In the genomic region with DNA sequence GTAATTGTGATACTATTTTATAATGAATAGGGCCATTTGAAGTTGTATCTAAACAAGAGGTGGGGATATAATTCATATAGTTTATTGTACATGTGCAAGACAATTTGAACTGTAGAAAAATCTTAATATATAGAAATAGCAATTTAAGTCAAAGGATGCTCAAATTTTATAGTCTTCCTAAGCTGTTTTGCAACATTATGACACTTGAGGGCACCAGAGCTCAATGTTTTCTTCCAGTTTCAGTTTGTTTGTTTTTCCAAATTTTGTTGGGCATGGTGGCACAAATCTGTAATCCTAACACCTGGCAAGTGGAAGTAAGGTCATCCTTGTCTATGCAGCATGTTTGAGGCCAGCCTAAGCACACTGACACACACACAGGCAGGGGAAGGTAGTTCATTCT, we compare ENCODE assay signal across 18 mouse cellular contexts.
DNase-seq lines count a peak whose midpoint lies in the region; ATAC-seq and TF ChIP-seq lines count a peak whose summit lies in the region.
"Had no signal": no experiment of that assay in that cellular context is flagged by ENCODE, and none has a peak within 500 bp of the region (broad histone marks: within the 10 kb centered on the region; RNA-seq: fewer than 3 reads in every experiment).

No protein-coding gene starts in this region.

- no peak for DNase-seq in forebrain, embryonic 14.5 days (ENCODE audit: low spot score)
- DNase-seq in left cerebral cortex, adult 2 months (ENCODE audit: extremely low spot score in 1 of 2, low spot score in 2 of 2) = no peak
- DNase-seq in left cerebral cortex, postnatal 36 days (ENCODE audit: low spot score in 2 of 2) = no peak
- DNase-seq in 3T3-L1 (ENCODE audit: low read depth, low spot score) = peak; percentile 21
- peak; percentile 10 for DNase-seq in c-Kit-positive CD71-positive TER-119-negative erythroid progenitor cells, embryonic 14.5 days (ENCODE audit: low read depth)
- DNase-seq in spleen, adult 18-20 months = no peak
- no peak for DNase-seq in left cerebral cortex, adult 8-10 months (ENCODE audit: low spot score in 2 of 2)
- DNase-seq: adrenal gland, postnatal 25 days; cerebellum, adult 9-11 months; kidney, postnatal 14 days; retina, postnatal 1 day; right cerebral cortex, postnatal 4 days had no signal

- peak; percentile 19 for TF ChIP-seq CTCF in left cerebral cortex, adult 2 months (IDR thresholded peaks at IDR 0.05)

- H3K9me3 ChIP-seq in forebrain, embryonic 16.5 days (ENCODE audit: control insufficient read depth, low read length) = no peaks in the 10 kb centered on the region
- H3K9me3 ChIP-seq in forebrain, embryonic 14.5 days (replicated peaks; ENCODE audit: control insufficient read depth, low read length) = no peaks in the 10 kb centered on the region
- H3K9me3 ChIP-seq: forebrain, embryonic 10.5 days; limb, embryonic 15.5 days; midbrain, embryonic 12.5 days had no signal

- H3K27ac ChIP-seq in forebrain, embryonic 16.5 days (ENCODE audit: low read length) = no peak overlapping the region
- H3K27ac ChIP-seq in forebrain, embryonic 14.5 days (ENCODE audit: low read depth, low read length) = no peak overlapping the region
- H3K27ac ChIP-seq in left cerebral cortex, adult 2 months = no peak overlapping the region
- H3K27ac ChIP-seq: forebrain, embryonic 10.5 days; limb, embryonic 15.5 days; midbrain, embryonic 12.5 days had no signal

- no peak overlapping the region for H3K4me3 ChIP-seq in forebrain, embryonic 16.5 days (replicated peaks; ENCODE audit: low read length)
- no peak overlapping the region for H3K4me3 ChIP-seq in forebrain, embryonic 14.5 days (ENCODE audit: low read depth, low read length)
- no peak overlapping the region for H3K4me3 ChIP-seq in left cerebral cortex, adult 2 months
- H3K4me3 ChIP-seq: forebrain, embryonic 10.5 days; limb, embryonic 15.5 days; midbrain, embryonic 12.5 days had no signal

- ATAC-seq in forebrain, embryonic 16.5 days = 0 out of 2 replicates have a peak, but pooled peaks have one; percentile 36
- no peak for ATAC-seq in forebrain, embryonic 14.5 days
- ATAC-seq: activated CD4-positive, CD25-positive, alpha-beta regulatory T cell, adult 4 months; inflammation-experienced regulatory T-cells, adult 6 months had no signal

- H3K36me3 ChIP-seq in forebrain, embryonic 16.5 days (ENCODE audit: control insufficient read depth, insufficient read depth) = peaks cover 2% of the 10 kb centered on the region; the same call in 1 of the 2 replicates
- H3K36me3 ChIP-seq in forebrain, embryonic 14.5 days (ENCODE audit: control insufficient read depth, insufficient read depth, low read length) = peaks cover 8% of the 10 kb centered on the region; the same call in 1 of the 2 replicates

- H3K9ac ChIP-seq in forebrain, embryonic 16.5 days (replicated peaks; ENCODE audit: low read depth, low read length) = no peak overlapping the region
- H3K9ac ChIP-seq in forebrain, embryonic 14.5 days (ENCODE audit: low read length) = no peak overlapping the region
- H3K9ac ChIP-seq: limb, embryonic 15.5 days; midbrain, embryonic 12.5 days had no signal

- no peak overlapping the region for H3K4me2 ChIP-seq in forebrain, embryonic 16.5 days (ENCODE audit: low read length)
- no peak overlapping the region for H3K4me2 ChIP-seq in forebrain, embryonic 14.5 days (ENCODE audit: low read length)
- H3K4me2 ChIP-seq: limb, embryonic 15.5 days; midbrain, embryonic 12.5 days had no signal

- no peaks in the 10 kb centered on the region for H3K4me1 ChIP-seq in forebrain, embryonic 16.5 days (replicated peaks; ENCODE audit: control insufficient read depth, insufficient read depth, low read length)
- no peaks in the 10 kb centered on the region for H3K4me1 ChIP-seq in forebrain, embryonic 14.5 days (ENCODE audit: control insufficient read depth, insufficient read depth, low read length)
- H3K4me1 ChIP-seq: forebrain, embryonic 10.5 days; limb, embryonic 15.5 days; midbrain, embryonic 12.5 days had no signal

- intact Hi-C loops in left cerebral cortex, adult 2 months (cut with DNase I) = no loop called here
- intact Hi-C loops in left cerebral cortex, postnatal 36 days (cut with DNase I) = no loop called here

- no peaks in the 10 kb centered on the region for H3K27me3 ChIP-seq in forebrain, embryonic 16.5 days (replicated peaks; ENCODE audit: control insufficient read depth, insufficient read depth, low read length)
- H3K27me3 ChIP-seq in forebrain, embryonic 14.5 days (replicated peaks; ENCODE audit: control insufficient read depth, insufficient read depth, low read length) = no peaks in the 10 kb centered on the region
- H3K27me3 ChIP-seq: limb, embryonic 15.5 days; midbrain, embryonic 12.5 days had no signal

Comparison
In these comparisons a context has a peak if more than half of its experiments do, and no peak if none do; other contexts are left out.
1. DNase-seq: peak in 3T3-L1 (single experiment) and c-Kit-positive CD71-positive TER-119-negative erythroid progenitor cells, embryonic 14.5 days (single experiment); none in forebrain, embryonic 14.5 days (single experiment), left cerebral cortex, adult 2 months (0 of 2), left cerebral cortex, postnatal 36 days (0 of 2), spleen, adult 18-20 months (0 of 2) and left cerebral cortex, adult 8-10 months (0 of 2).